Mouse (Mus musculus): ENCODE measurements around the gene Zbtb44. TPM values are rescaled to one million over a fixed set of nuclear protein-coding genes. Genes with fewer than 3 reads are reported as not detected.
A peak's percentile ranks its signal among the peaks of the same experiment; 100 is the strongest.

The Zbtb44 gene
- 32.7 and 36.3 TPM in 2 replicates for total RNA-seq (2017)

DNA sequence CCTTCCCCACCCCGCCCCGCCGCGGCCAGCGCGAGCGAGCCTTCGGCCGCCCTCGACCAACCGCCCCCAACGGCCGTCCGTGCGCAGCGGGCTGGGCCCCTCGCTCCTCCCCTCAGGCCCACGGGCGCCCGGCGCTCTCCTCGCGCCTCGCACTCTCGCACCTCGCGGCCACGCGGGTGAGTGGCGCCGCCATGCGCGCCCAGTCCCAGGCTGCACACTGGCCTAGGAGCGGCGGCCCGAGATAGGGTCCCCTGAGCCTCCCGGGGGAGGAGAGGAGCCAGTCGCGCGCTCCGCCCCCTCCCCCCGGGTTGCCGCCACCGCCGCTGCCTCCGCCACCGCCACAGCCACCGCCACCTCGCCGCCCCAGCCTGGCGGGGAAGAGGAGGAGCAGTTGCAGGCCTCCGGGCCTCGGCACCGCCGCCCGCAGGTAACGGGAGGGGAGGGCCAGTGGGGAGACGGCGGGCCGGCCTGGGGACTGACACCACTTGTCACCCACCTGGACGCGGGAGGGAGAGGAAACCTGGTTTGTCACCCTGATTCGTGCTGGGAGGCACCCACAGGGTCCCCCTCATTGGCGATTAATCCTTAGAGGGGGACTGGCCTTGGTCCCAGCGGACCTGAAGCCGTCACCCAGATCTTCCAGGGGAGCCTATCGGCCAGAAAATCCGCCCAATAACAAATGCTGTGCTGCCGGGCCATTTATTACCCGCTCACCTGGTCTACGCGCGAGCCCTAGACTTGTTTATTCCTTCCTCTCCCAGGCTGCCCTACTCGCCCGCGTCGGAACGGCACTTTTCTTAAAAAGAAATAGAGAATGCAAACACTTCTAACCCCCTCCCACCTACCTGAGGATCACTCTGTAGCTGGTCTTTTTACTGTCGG is at the start of gene Zbtb44:
Gene Zbtb44 (plus strand): TSS at position 113 of the 882 bp plus-strand sequence.
- peak; percentile 39 to 52 for ATAC-seq (replicated peaks in 1 of 2; ENCODE audit: insufficient read depth in 1 of 2, low FRiP score in 2 of 2, low TSS enrichment in 1 of 2, low read depth in 1 of 2, poor library complexity in 2 of 2, severe bottlenecking in 2 of 2)

DNA sequence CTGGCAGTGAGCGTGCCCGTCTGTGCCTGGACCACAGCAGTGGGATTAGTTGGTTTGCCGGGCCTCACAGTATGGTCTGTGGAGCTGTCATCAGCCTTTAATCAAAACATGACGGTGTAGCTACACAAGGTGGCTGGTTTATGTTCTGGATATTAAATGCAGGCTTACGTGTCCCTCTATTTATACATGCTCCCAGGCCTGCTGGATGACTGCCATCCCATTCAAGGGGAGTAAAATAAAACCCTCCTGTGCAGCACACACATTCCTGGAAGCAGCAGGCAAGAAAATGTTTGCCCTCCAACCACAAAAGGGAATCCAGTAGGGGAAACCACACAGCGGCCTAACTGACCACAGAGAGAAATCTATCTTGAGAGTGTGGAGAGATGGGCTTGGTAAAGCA is 44.7 kb upstream of the Zbtb44 start:
- peak; percentile 32 to 51; a peak in 2 of 4 replicates for ATAC-seq (replicated peaks in 1 of 2; ENCODE audit: insufficient read depth in 1 of 2, low FRiP score in 2 of 2, low TSS enrichment in 1 of 2, low read depth in 1 of 2, poor library complexity in 2 of 2, severe bottlenecking in 2 of 2)

DNA sequence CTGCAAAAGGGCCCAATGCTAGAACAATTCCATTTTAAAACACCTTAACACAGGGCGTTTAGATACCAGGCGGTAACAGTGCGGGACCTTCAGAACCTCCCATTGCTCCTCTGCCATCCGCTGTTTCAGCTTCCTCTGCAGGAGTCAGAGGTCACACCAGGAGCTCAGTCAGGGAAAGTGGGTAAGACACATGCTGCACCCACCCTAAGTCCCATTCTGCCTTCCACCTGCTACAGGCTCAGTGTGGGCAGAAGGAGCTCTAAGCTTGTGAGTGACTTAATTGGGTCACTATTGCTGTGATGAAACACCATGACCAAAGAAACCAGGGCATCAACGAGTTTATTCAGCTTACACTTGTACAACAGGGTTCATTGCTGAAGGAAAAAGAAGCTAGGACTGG is 37.3 kb upstream of the Zbtb44 start:
- no peak for ATAC-seq (replicated peaks in 1 of 2; ENCODE audit: insufficient read depth in 1 of 2, low FRiP score in 2 of 2, low TSS enrichment in 1 of 2, low read depth in 1 of 2, poor library complexity in 2 of 2, severe bottlenecking in 2 of 2)

DNA sequence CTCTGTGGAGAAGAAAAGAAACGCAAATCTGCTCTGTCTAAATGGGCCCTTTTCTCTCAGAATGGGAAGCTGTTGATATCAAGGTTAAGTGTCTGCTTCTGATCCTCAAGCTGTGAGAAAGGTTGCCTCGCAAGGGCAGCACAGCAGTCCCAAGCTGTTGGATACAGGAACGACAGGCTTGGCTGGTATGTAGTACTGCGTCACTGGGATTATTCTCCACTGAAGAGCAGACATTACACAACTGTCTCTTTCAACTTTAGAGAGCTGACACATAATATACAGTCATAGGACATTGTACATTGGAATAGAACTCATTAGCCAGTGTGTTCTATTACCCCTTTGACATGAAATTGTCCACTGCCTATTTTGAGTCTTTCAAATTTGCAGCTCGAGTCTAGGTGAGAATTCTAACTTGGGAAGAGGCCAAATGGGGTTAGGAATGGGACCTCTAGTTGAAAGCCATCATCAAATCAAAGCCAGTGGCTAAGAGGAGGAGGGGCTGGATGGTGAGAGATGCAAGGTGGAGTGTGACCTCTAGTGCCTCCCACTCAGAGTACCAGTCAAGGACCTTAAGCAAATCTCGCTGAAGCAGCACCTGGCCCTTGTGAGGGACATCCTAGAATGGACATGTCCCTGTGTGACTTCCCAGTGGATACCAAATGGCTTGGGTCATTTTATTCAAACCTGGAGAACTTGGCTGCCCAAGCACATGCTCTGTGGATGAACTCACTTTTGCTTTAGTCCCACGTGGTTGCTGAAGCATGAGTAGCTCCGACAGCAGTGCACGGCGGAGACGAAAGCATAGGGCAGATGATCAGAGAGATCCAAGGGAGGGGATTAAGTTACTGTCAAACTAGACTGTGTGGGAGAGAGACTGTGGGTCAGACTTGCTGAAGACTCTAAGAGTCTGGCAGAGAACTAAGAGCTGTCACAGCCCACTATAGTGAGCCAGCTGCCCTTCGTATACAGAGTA is 33.6 kb upstream of the Zbtb44 start:
- ATAC-seq (replicated peaks in 1 of 2; ENCODE audit: insufficient read depth in 1 of 2, low FRiP score in 2 of 2, low TSS enrichment in 1 of 2, low read depth in 1 of 2, poor library complexity in 2 of 2, severe bottlenecking in 2 of 2): no peak

DNA sequence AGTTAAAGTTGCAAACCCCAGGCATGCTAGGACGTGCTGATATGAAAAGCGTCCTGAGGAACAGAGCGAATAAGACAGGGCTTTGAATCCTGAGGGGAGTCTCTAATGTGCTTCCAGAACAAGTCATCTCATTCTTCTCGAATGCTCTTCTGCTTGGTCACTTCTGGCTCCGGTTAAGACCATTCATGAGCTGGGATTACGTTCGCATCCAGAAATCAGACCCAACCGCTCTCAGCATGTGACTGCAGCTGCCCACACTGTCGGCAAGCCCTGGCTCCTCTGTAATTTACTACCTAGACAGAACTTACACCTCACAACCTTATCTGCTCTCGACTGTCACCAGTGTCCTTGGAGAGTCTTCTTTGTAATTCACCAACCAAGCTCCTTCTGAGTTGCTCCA is 29.8 kb upstream of the Zbtb44 start:
- ATAC-seq (replicated peaks in 1 of 2; ENCODE audit: insufficient read depth in 1 of 2, low FRiP score in 2 of 2, low TSS enrichment in 1 of 2, low read depth in 1 of 2, poor library complexity in 2 of 2, severe bottlenecking in 2 of 2): no peak

DNA sequence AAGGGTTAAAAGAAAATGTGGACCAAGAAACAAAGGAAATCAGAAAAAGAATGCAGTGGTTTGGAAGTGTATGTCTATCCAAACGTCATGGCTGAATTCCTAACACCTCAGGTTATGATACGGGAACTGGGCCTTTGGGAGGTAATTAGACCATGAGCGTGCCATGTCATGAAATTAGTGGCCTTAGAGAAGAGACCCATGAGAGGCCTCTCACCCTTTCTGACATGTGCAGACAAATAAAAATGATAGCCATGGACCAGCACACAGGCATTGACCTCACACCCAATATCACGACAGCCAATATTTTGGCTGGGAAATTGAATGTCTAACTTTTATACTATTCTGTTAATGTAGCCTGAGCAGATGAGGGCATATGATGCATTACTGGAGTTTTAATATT is 27.9 kb upstream of the Zbtb44 start:
- no peak for ATAC-seq (replicated peaks in 1 of 2; ENCODE audit: insufficient read depth in 1 of 2, low FRiP score in 2 of 2, low TSS enrichment in 1 of 2, low read depth in 1 of 2, poor library complexity in 2 of 2, severe bottlenecking in 2 of 2)

DNA sequence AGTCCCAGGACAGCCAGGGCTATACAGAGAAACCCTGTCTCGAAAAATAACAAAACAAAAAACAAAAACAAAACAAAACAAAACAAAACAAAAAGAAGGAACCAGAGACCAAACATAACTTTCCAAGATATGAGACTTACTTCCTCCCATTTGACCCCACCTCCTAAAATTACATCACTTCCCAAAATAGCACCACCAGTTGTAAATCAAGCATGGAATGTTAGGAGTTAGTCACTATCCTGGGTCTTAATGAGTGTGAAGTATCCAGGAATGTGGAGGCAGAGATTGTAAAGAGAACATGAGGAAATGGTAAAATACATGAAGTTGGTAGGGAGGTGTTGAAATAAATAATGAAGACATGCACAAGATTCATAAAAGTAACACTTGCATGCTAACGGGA is 21.1 kb upstream of the Zbtb44 start:
- ATAC-seq (replicated peaks in 1 of 2; ENCODE audit: insufficient read depth in 1 of 2, low FRiP score in 2 of 2, low TSS enrichment in 1 of 2, low read depth in 1 of 2, poor library complexity in 2 of 2, severe bottlenecking in 2 of 2): no peak

DNA sequence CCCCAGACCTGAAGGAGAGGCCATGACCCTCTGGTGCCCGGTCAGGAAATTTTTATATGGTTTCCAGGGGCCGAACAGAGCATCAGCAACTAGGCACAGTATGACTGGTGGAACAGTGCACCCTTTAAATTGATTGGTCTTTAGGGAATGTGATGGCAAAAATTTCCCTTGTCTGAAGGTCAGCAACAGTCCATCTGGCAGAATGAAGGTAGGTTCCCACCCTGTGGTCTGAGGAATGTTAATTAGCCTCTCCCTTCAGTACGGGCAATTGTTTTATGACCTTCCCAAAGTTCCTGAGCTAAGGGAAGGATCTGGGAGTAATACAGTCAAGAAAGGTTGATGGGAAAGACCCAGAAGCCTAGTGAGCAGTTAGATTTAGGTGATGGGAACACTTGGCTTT is 20.4 kb upstream of the Zbtb44 start:
- ATAC-seq (replicated peaks in 1 of 2; ENCODE audit: insufficient read depth in 1 of 2, low FRiP score in 2 of 2, low TSS enrichment in 1 of 2, low read depth in 1 of 2, poor library complexity in 2 of 2, severe bottlenecking in 2 of 2): no peak

DNA sequence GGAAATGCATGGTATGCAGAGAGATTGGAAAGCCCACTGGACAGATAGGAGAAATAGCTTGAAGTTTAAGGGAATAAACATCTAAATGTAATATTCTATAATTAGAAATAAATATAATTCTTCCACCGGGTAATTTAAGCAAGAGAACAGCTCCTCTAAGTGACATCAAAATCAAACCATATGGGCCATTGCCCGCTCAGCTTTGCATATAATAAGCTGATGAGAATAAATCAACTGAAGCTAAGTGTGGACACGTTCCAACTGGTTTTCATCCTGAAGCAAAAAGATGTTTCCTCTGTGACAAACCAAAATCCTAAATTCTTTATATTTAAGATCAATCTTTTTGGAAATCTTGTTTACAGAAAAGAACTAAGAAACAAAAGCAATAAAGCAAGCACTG is 19.7 kb upstream of the Zbtb44 start:
- ATAC-seq (replicated peaks in 1 of 2; ENCODE audit: insufficient read depth in 1 of 2, low FRiP score in 2 of 2, low TSS enrichment in 1 of 2, low read depth in 1 of 2, poor library complexity in 2 of 2, severe bottlenecking in 2 of 2): no peak

DNA sequence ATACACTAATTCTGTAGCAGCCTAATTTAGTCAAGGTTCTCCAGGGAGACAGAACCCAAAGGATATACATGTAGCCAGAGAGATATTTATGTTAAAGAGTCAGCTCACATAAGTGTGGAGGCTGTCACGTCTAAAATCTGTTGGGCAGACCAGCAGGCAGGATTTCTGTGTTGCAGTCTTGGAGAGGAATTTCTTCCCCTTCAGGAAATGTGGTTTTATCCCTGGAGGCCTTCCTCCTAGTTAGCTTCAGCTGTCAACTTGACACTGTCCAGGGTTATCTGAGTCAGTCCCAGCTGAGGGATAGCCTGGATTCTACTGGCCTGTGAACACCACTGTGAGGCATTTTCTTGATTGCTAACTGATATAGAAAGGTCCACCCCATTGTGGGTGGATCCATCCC is 18.9 kb upstream of the Zbtb44 start:
- no peak for ATAC-seq (replicated peaks in 1 of 2; ENCODE audit: insufficient read depth in 1 of 2, low FRiP score in 2 of 2, low TSS enrichment in 1 of 2, low read depth in 1 of 2, poor library complexity in 2 of 2, severe bottlenecking in 2 of 2)

DNA sequence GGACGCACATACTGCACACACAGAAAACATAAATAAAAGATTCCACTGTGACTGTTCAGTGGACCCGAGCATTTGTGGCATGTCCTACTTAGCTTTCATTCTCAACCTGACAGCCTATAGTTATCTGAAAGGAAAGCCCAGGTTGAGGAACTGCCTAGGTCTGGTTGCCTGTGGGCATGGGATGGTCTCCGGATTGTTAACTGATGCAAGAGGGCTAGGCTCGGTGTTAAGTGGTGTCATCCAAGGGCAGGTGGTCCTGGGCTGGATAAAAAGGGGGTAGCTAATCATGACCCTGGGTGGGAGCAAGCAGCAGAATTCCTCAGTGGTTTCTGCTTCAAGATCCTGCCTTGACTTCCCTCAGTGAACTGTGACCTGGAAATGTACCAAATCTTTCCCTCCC is 17.8 kb upstream of the Zbtb44 start:
- ATAC-seq (replicated peaks in 1 of 2; ENCODE audit: insufficient read depth in 1 of 2, low FRiP score in 2 of 2, low TSS enrichment in 1 of 2, low read depth in 1 of 2, poor library complexity in 2 of 2, severe bottlenecking in 2 of 2): no peak

DNA sequence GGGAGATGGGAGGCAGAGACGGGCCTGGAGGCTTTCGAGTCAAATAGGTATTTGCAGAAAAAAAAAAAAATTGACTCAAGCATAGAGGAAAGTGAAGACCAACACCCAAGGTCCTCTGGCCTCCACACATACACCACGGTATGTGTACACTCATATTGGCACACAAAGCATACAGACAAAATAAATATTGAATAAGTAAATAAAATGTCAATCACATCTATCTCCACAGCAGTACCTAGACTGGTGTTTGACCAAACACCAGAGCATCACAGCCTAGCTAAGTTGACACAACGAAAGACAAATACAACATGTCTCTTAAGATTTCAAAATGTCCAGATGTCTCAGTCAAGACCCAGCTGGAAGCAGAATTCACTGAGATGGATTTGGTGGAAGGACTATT is 17.0 kb upstream of the Zbtb44 start:
- ATAC-seq (replicated peaks in 1 of 2; ENCODE audit: insufficient read depth in 1 of 2, low FRiP score in 2 of 2, low TSS enrichment in 1 of 2, low read depth in 1 of 2, poor library complexity in 2 of 2, severe bottlenecking in 2 of 2): no peak

DNA sequence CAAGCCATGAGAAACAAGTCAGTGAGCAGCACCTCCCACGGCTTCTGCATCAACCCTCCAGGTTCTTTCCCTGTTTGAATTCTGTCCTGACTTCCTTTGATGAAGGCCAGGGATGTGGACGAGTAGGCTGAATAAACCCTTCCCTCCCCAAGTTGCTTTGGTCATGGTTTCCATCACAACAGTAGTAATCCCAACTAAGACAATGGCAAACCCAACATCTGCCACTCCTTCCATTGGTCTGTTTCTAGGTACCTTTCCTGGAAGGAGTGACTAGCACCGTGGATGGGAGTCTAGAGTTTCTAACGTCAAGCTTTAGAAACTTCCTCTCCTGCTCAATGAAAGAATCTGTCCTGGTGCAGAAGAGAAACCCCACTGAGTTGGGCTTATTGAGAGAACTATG is 12.8 kb upstream of the Zbtb44 start:
- no peak for ATAC-seq (replicated peaks in 1 of 2; ENCODE audit: insufficient read depth in 1 of 2, low FRiP score in 2 of 2, low TSS enrichment in 1 of 2, low read depth in 1 of 2, poor library complexity in 2 of 2, severe bottlenecking in 2 of 2)

DNA sequence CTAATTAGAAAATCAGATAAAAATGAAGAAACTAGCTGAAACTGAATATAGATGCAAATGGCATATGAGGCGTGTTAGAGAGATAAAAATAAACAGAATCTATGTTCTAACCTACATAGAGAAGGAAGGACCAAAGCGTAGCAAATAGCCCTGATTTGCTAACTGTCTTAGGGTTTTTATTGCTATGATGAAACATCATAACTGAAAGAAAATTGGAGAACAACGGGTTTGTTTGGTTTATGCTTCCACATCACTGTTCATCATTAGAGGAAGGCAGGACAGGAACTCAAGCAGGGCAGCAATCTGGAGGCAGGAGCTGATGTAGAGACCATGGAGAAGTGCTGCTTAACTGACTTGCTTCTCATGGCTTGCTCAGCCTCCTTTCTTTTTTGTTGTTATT is 12.3 kb upstream of the Zbtb44 start:
- no peak for ATAC-seq (replicated peaks in 1 of 2; ENCODE audit: insufficient read depth in 1 of 2, low FRiP score in 2 of 2, low TSS enrichment in 1 of 2, low read depth in 1 of 2, poor library complexity in 2 of 2, severe bottlenecking in 2 of 2)

DNA sequence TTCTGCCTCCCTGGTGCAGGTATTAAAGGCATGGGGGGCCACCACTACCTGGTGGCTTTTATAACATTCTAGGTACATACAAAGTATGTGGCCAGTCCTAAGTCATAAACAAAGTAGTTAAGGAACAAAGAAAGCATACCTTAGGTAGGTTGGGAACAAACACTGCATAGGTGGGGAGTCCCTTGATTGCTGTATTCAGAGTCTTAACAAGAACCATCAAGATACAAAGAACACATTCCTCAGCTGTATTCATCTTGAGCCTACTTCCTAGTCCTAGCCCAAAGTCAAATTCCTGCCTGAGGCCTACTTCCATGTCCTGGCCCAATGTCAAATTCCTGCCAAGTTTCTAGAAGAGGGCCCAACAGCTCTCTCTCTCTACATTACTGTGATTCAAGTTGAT is 11.7 kb upstream of the Zbtb44 start:
- ATAC-seq (replicated peaks in 1 of 2; ENCODE audit: insufficient read depth in 1 of 2, low FRiP score in 2 of 2, low TSS enrichment in 1 of 2, low read depth in 1 of 2, poor library complexity in 2 of 2, severe bottlenecking in 2 of 2): no peak

DNA sequence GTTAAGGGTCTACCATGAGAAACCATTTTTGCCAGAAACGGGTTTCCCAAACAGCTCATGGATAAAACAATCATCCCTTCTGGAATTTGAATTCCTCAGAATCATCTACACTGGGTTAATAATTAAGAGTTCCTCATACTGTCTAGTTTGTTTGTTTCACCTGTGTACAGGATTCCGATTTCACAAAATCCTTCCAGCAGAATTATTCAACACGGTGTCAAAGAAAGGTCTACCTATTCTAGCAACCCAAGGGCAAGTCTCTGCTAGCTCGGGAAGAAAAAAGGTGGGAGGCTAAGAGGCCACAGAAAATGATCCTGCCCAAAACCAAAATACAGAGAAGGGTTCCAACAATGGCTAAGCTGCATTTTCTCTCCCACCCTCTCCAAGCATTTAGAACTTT is 2.2 kb upstream of the Zbtb44 start:
- no peak for ATAC-seq (replicated peaks in 1 of 2; ENCODE audit: insufficient read depth in 1 of 2, low FRiP score in 2 of 2, low TSS enrichment in 1 of 2, low read depth in 1 of 2, poor library complexity in 2 of 2, severe bottlenecking in 2 of 2)

DNA sequence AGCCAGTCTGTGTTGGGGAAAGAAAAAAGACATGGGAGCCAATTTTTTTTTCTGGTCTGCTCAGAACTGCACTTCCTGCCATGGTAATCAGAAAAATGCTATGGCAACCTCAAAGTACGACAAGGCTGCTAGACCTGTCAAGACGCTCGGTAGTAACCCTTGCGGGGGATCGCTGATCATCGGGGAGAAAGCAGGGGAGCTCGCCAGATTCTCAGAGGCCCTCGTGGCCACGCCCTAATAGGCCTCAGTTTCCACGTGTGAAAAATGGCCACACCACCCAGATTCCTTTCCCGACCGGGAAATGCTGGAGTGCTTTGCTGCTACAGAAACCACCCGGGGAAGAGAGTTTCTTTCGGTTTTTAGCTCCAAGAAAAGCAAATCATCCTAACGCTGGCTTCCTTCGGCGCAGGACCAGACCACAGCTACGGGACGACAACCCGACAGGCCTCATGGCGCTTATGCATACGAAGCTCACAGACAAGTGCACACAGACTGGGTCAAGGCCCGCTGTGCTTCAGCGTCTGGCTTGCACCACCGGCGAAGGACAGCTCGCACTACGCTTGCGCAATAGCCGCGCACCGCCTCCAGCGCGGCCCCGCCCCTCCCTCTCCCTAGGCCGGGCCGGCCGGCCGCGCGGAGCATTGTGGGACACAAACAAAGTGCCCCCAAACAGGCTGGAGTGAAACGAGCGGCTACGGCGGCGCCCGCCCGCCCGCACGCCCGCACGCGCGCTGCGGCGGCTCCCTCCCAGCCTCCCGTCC is 513 bp upstream of the Zbtb44 start:
- peak; percentile 83 to 89 for ATAC-seq (replicated peaks in 1 of 2; ENCODE audit: insufficient read depth in 1 of 2, low FRiP score in 2 of 2, low TSS enrichment in 1 of 2, low read depth in 1 of 2, poor library complexity in 2 of 2, severe bottlenecking in 2 of 2)

Data from hematopoietic stem cell, adult 5-6 weeks (primary cell).